Mouse (Mus musculus): ENCODE results near the gene Ctc1. TPM values are rescaled to one million over a fixed set of nuclear protein-coding genes. Genes with fewer than 3 reads are reported as not detected.
"Not testable (repeated sequence)": the region's sequence is repeated elsewhere in the genome, so short reads cannot be mapped to it uniquely, and the experiment has no call there.

Ctc1 gene
- 46.6 and 53.1 TPM in 2 replicates for polyA plus RNA-seq (2014; fragmentation: Nextera tagmentation; extraction: Ambion mirVana)

DNA sequence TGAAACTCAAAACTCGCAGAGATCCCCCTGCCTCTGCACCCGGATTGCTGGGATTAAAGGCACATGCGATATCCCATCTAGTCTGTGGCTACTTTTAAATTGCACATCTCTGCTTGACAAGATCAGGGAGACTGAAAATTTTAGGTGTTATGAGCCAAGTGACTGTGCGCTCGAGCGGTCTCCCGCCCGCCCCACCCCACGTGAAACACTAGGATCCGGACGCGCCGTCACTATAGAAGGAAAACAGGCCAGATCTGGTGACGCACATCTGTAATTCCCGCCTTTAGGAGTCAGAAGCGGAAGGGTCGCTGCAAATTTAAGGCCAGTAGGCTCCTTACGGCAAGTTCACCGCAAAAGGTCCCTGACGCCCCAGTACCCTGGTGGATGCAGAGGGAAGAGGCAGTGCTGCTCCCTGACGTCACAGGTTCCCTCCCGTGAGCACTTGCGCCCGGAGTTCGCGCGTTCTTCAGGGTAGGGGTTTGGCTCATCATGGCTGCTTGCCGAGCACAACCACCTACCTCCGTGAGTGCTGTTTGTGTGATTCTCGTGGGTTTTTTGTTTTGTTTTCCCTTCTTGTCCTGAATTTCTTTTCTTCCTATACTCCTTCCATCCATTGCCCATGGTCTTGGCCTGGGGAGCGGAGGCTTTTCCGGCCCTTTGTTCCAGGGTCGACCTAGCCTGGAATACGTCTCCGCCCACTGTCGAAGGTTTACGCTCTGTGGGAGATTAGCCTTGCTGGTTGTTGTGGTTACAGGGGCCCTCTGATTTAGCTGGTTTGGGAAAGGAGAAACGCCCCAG, at the start of gene Ctc1:
Ctc1 (plus strand) TSS at position 268 of the 798 bp plus-strand sequence.
- peaks cover 11% of the 10 kb centered on the region for H3K4me1 ChIP-seq (replicated peaks; ENCODE audit: control insufficient read depth, insufficient read depth, low read length)
- H3K27ac ChIP-seq (ENCODE audit: low read depth), result peak within 1 kb of the TSS; percentile 94
- DNase-seq (ENCODE audit: low spot score) (peak; percentile 94), ATAC-seq (replicated peaks; ENCODE audit: low FRiP score, low TSS enrichment, low read depth) (peak; percentile 96)
- peak within 1 kb of the TSS; percentile 94 for H3K9ac ChIP-seq (ENCODE audit: low read length)
- H3K4me2 ChIP-seq (ENCODE audit: low read length), result peak within 1 kb of the TSS; percentile 84
- peak within 1 kb of the TSS; percentile 82 for H3K4me3 ChIP-seq (ENCODE audit: low read depth, low read length)
- H3K9me3 ChIP-seq (ENCODE audit: control insufficient read depth, low read length), result no peaks in the 10 kb centered on the region
- peaks cover under 1% of the 10 kb centered on the region; the same call in 1 of the 2 replicates for H3K36me3 ChIP-seq (ENCODE audit: control insufficient read depth, insufficient read depth, low read length)
- no peaks in the 10 kb centered on the region for H3K27me3 ChIP-seq (replicated peaks; ENCODE audit: control insufficient read depth, insufficient read depth, low read length)
- 2% methylated on average over 38 of the region's 38 CpGs for WGBS

DNA sequence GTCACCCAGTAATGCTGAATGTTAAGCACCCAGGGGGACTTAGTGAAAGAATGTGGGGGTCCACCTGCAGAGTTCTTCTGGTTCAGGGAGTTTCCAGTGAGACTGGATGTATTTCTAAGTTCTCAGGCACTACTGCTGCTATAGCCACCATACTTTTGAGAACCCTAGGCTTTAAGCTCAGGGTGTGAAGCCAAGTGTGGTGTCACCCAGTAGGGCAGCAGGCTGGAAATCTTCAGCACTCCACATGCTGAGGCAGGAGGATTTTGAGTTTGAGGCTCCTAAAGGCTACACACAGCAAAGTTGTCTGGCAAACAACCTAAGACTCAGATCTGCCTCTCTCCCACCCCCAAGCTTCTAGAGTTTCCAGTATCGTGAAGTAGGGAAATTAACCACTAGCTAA, 49.2 kb upstream of the Ctc1 start:
- DNase-seq (ENCODE audit: low spot score) (no peak), ATAC-seq (replicated peaks; ENCODE audit: low FRiP score, low TSS enrichment, low read depth) (no peak)
- H3K36me3 ChIP-seq (ENCODE audit: control insufficient read depth, insufficient read depth, low read length), result no peaks in the 10 kb centered on the region
- H3K4me2 ChIP-seq (ENCODE audit: low read length), result no peak overlapping the region
- no peaks in the 10 kb centered on the region for H3K9me3 ChIP-seq (ENCODE audit: control insufficient read depth, low read length)
- H3K4me1 ChIP-seq (replicated peaks; ENCODE audit: control insufficient read depth, insufficient read depth, low read length), result peaks cover 4% of the 10 kb centered on the region; the same call in 1 of the 2 replicates
- H3K4me3 ChIP-seq (ENCODE audit: low read depth, low read length), result no peak overlapping the region
- no peaks in the 10 kb centered on the region for H3K27me3 ChIP-seq (replicated peaks; ENCODE audit: control insufficient read depth, insufficient read depth, low read length)
- 48% methylated on average over 1 of the region's 1 CpGs for WGBS
- H3K27ac ChIP-seq (ENCODE audit: low read depth), result no peak overlapping the region
- H3K9ac ChIP-seq (ENCODE audit: low read length), result no peak overlapping the region

DNA sequence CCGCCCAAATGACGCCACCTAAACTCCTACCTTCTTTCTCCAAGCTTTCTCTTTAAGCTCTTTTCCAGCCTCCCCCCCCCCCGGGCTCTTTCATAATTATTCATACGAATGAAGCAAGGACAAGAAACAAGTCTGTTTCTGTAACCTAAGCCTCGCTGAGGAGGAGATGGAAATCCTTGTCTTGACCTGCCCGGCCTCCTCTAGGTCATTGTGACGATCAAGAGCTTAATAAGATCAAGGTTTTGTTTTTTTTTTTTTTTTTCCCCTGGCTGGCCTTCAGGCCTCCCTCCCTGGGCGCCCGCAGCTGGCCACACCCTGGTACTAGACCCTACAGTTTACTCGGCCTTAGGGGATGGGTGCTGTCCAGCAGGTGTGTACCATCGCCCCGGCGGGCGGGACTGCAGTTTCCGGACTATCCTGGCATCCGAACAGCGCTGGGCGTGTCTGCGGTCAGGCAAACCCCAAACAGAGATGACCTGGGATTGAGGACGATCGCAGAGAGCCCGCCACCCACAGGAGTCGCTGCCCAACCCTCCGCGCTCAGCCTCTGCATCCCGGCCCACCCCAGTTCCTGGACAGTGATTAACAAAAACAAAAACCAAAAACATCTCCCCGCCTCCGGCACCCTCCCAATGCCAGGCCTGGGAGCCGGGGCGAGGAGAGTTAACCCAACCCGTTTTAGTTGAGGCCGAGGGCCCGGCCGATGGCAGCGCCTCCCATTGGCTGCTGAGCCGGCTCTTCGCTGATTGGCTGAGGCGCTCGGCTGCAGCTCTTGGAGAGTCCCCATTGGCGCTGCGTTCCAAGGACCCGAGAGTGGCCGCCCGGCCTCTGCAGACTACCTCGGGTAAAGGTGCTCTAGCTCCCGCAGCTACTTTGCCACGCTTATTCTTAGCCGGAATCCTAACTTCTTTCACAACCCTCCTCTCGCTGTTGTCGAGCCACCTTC, 48.1 kb upstream of the Ctc1 start, which contains the start of gene Slc25a35:
Slc25a35 (plus strand) TSS at position 795 of the 946 bp plus-strand sequence.
- H3K36me3 ChIP-seq (ENCODE audit: control insufficient read depth, insufficient read depth, low read length), result no peaks in the 10 kb centered on the region
- H3K4me3 ChIP-seq (ENCODE audit: low read depth, low read length), result peak within 1 kb of the TSS; percentile 48
- H3K4me2 ChIP-seq (ENCODE audit: low read length), result peak within 1 kb of the TSS; percentile 93
- WGBS, result under 1% methylated on average over 50 of the region's 50 CpGs
- H3K9me3 ChIP-seq (ENCODE audit: control insufficient read depth, low read length), result no peaks in the 10 kb centered on the region
- no peak within 1 kb of the TSS for H3K27ac ChIP-seq (ENCODE audit: low read depth)
- peaks cover 4% of the 10 kb centered on the region; the same call in 1 of the 2 replicates for H3K4me1 ChIP-seq (replicated peaks; ENCODE audit: control insufficient read depth, insufficient read depth, low read length)
- DNase-seq (ENCODE audit: low spot score) (peak; percentile 88), ATAC-seq (replicated peaks; ENCODE audit: low FRiP score, low TSS enrichment, low read depth) (peak; percentile 94)
- no peaks in the 10 kb centered on the region for H3K27me3 ChIP-seq (replicated peaks; ENCODE audit: control insufficient read depth, insufficient read depth, low read length)
- H3K9ac ChIP-seq (ENCODE audit: low read length), result peak within 1 kb of the TSS; percentile 41

DNA sequence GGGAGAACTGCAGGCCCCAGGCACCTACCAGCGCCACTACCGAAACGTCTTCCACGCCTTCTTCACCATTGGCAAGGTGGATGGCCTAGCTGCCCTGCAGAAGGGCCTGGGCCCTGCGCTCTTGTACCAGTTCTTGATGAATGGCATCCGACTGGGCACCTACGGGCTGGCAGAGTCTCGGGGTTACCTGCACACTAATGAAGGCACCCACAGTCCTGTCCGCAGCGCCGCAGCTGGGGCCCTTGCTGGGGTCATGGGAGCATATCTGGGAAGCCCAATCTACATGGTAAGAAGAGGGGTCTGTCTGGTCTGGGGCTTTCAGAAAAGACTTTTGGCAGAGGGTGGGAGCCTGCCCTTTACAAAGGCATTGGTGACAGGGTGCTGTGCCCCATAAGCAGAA, 47.0 kb upstream of the Ctc1 start:
- Histone ChIP-seq H3K4me1 (replicated peaks; ENCODE audit: control insufficient read depth, insufficient read depth, low read length) (peaks cover 8% of the 10 kb centered on the region; the same call in 1 of the 2 replicates), H3K4me2 (ENCODE audit: low read length) (no peak overlapping the region), H3K36me3 (ENCODE audit: control insufficient read depth, insufficient read depth, low read length) (no peaks in the 10 kb centered on the region), H3K27me3 (replicated peaks; ENCODE audit: control insufficient read depth, insufficient read depth, low read length) (no peaks in the 10 kb centered on the region), H3K4me3 (ENCODE audit: low read depth, low read length) (no peak overlapping the region), H3K9me3 (ENCODE audit: control insufficient read depth, low read length) (no peaks in the 10 kb centered on the region), H3K9ac (ENCODE audit: low read length) (no peak overlapping the region), H3K27ac (ENCODE audit: low read depth) (no peak overlapping the region)
- 87% methylated on average over 11 of the region's 11 CpGs for WGBS
- no peak for ATAC-seq (replicated peaks; ENCODE audit: low FRiP score, low TSS enrichment, low read depth)
- DNase-seq (ENCODE audit: low spot score), result no peak

DNA sequence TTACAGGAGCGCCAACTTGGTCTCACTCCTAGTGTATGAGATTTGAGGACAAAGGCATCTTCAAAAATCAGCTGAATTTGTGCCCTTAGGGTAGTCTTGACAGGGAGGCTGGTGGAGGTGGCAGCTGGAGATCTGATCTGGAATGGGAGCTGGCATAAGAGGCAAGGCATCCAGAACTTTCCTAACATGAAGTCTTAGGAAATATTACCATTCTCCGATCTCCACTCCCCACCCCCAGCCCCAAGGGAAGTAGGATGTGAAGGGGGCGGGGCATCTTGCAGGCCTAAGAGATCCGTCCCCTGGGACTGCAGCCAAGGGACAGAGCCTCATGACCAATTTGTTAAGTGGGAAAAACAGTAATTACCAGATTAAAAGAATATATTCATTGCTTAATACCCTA, 45.5 kb upstream of the Ctc1 start:
- Histone ChIP-seq H3K4me1 (replicated peaks; ENCODE audit: control insufficient read depth, insufficient read depth, low read length) (peaks cover 8% of the 10 kb centered on the region; the same call in 1 of the 2 replicates), H3K27me3 (replicated peaks; ENCODE audit: control insufficient read depth, insufficient read depth, low read length) (no peaks in the 10 kb centered on the region), H3K4me2 (ENCODE audit: low read length) (no peak overlapping the region), H3K9ac (ENCODE audit: low read length) (no peak overlapping the region), H3K27ac (ENCODE audit: low read depth) (no peak overlapping the region), H3K9me3 (ENCODE audit: control insufficient read depth, low read length) (no peaks in the 10 kb centered on the region), H3K36me3 (ENCODE audit: control insufficient read depth, insufficient read depth, low read length) (no peaks in the 10 kb centered on the region), H3K4me3 (ENCODE audit: low read depth, low read length) (no peak overlapping the region)
- 64% methylated on average over 4 of the region's 4 CpGs for WGBS
- ATAC-seq (replicated peaks; ENCODE audit: low FRiP score, low TSS enrichment, low read depth) (no peak), DNase-seq (ENCODE audit: low spot score) (no peak)

DNA sequence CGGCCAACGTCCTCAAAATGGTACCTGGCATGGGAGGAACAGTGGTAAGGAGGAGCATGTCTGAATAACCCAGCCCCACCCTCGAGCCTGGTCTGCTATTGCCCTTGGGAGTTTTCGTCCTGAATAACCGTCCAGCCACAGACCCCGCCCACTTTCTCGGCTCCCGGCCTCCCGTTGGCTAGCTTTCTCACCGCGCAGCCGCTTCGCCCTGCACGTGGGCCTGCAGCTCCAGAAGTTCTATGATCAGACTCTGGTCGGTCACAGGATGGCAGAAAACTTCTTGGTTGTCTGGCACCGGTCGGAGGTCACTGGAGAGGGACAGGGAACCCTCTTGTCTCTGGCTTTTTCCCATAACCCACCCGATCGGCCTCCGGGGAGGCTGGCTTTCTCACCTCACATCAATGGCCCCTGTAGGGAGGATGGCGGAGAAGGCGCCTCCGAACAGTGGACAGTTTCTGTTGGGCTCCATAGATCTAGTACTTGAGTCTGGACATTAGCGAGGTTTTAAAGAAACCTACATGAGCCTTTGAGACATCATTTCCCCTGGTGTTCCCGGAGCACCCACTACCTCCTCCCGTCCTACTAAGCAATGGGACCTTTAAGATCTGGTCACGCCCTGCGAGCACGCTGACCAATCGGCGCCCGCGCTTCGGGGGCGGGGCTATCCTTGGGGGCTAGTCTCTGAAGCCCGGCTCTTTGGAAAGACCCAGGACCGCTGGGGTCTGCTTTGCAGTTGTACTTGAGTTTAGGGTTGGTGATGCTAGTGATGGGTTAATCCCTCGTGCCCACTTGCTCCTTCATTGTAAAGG, 42.3 kb upstream of the Ctc1 start:
- WGBS, result under 1% methylated on average over 37 of the region's 38 CpGs
- not testable (repeated sequence) for H3K36me3 ChIP-seq (ENCODE audit: control insufficient read depth, insufficient read depth, low read length); H3K27me3 ChIP-seq (replicated peaks; ENCODE audit: control insufficient read depth, insufficient read depth, low read length); H3K9me3 ChIP-seq (ENCODE audit: control insufficient read depth, low read length); H3K27ac ChIP-seq (ENCODE audit: low read depth); H3K4me1 ChIP-seq (replicated peaks; ENCODE audit: control insufficient read depth, insufficient read depth, low read length)
- H3K4me3 ChIP-seq (ENCODE audit: low read depth, low read length), result peak overlapping the region; percentile 46
- ATAC-seq (replicated peaks; ENCODE audit: low FRiP score, low TSS enrichment, low read depth) (peak; percentile 91), DNase-seq (ENCODE audit: low spot score) (peak; percentile 92)
- H3K9ac ChIP-seq (ENCODE audit: low read length), result peak overlapping the region; percentile 32; the same call in 1 of the 2 replicates
- peak overlapping the region; percentile 76 for H3K4me2 ChIP-seq (ENCODE audit: low read length)

DNA sequence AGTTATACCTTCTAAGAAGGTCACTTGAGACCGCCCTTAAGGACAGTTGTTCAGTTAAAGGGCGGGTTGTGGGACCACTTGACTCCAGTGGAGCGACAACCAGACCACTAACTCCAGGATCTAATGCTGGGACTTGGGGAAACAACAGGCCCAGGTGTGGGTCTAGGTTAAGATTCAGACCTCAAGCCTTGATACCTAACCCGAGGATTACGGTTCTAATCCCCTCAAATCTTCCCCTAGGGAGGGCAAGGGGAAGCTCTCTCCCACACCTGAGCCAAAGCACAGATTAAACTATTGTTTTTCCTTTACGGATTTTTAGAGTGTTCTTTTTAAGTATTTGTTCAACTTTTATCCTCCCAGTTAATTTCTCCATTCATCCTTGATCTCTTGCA, 41.7 kb upstream of the Ctc1 start:
- no peaks in the 10 kb centered on the region for H3K27me3 ChIP-seq (replicated peaks; ENCODE audit: control insufficient read depth, insufficient read depth, low read length)
- 0 out of 2 replicates have a peak overlapping the region, but pooled peaks have one; percentile 7 for H3K9ac ChIP-seq (ENCODE audit: low read length)
- WGBS, result 36% methylated on average over 6 of the region's 6 CpGs
- peak overlapping the region; percentile 76 for H3K4me2 ChIP-seq (ENCODE audit: low read length)
- ATAC-seq (replicated peaks; ENCODE audit: low FRiP score, low TSS enrichment, low read depth) (no peak), DNase-seq (ENCODE audit: low spot score) (no peak)
- peaks cover 4% of the 10 kb centered on the region; the same call in 1 of the 2 replicates for H3K4me1 ChIP-seq (replicated peaks; ENCODE audit: control insufficient read depth, insufficient read depth, low read length)
- no peaks in the 10 kb centered on the region for H3K36me3 ChIP-seq (ENCODE audit: control insufficient read depth, insufficient read depth, low read length)
- H3K27ac ChIP-seq (ENCODE audit: low read depth), result no peak overlapping the region
- H3K9me3 ChIP-seq (ENCODE audit: control insufficient read depth, low read length), result no peaks in the 10 kb centered on the region
- H3K4me3 ChIP-seq (ENCODE audit: low read depth, low read length), result peak overlapping the region; percentile 46

DNA sequence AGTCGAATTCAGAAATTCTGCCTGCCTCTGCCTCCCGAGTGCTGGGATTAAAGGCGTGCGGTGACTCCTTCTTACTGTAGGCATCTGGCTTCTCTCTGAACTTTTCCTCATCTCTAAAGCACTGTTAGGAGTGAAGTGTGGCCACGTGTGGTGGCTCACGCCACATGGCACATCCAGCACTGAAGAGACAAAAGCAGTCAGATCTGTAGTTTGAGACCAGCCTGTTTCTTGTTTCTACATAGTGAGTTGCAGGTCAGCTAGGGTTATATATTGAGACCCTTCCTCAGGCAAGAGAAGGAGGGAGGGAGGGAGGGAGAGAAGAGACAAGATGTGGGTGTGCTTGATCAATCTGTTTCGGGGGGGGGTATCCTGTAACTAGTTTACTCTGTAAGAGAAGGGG, 40.6 kb upstream of the Ctc1 start, which contains the start of gene Rangrf:
Rangrf (minus strand) TSS at position 101 of the 400 bp plus-strand sequence.
- Histone ChIP-seq H3K36me3 (ENCODE audit: control insufficient read depth, insufficient read depth, low read length) (no peaks in the 10 kb centered on the region), H3K9ac (ENCODE audit: low read length) (0 out of 2 replicates have a peak within 1 kb of the TSS, but pooled peaks have one; percentile 7), H3K4me1 (replicated peaks; ENCODE audit: control insufficient read depth, insufficient read depth, low read length) (peaks cover 4% of the 10 kb centered on the region; the same call in 1 of the 2 replicates), H3K4me2 (ENCODE audit: low read length) (peak within 1 kb of the TSS; percentile 76), H3K4me3 (ENCODE audit: low read depth, low read length) (peak within 1 kb of the TSS; percentile 46), H3K27me3 (replicated peaks; ENCODE audit: control insufficient read depth, insufficient read depth, low read length) (no peaks in the 10 kb centered on the region), H3K27ac (ENCODE audit: low read depth) (no peak within 1 kb of the TSS), H3K9me3 (ENCODE audit: control insufficient read depth, low read length) (no peaks in the 10 kb centered on the region)
- 77% methylated on average over 7 of the region's 7 CpGs for WGBS
- no peak for DNase-seq (ENCODE audit: low spot score)
- no peak for ATAC-seq (replicated peaks; ENCODE audit: low FRiP score, low TSS enrichment, low read depth)
